Mouse (Mus musculus): Measurements from ENCODE around the gene Chpt1. TPM values are rescaled to one million over a fixed set of nuclear protein-coding genes. Genes with fewer than 3 reads are reported as not detected.

Gene Chpt1
- polyA plus RNA-seq, 1 experiment, result 2,124 TPM

Other genes starting within 250 kb of the Chpt1 start
- gene Dram1, start 125.0 kb downstream of the Chpt1 start, polyA plus RNA-seq (2012; ENCODE audit: insufficient read depth, insufficient read length, missing spikeins), result 31.8 and 40.7 TPM in 2 replicates
- 18.3 and 30.1 TPM in 2 replicates for gene Gnptab, start 124.9 kb downstream of the Chpt1 start, polyA plus RNA-seq (2012; ENCODE audit: insufficient read depth, insufficient read length, missing spikeins)
- gene Sycp3, start 44.5 kb downstream of the Chpt1 start, polyA plus RNA-seq (2012; ENCODE audit: insufficient read depth, insufficient read length, missing spikeins), result 13.5 and 43.7 TPM in 2 replicates
- 18.9 and 27.6 TPM in 2 replicates for gene Mybpc1, start 101.1 kb upstream of the Chpt1 start, polyA plus RNA-seq (2012; ENCODE audit: insufficient read depth, insufficient read length, missing spikeins)
- not detected in 2 replicates for gene Spic, start 180.9 kb upstream of the Chpt1 start, polyA plus RNA-seq (2012; ENCODE audit: insufficient read depth, insufficient read length, missing spikeins)
- 95.2 and 103 TPM in 2 replicates for gene Arl1, start 226.8 kb upstream of the Chpt1 start, polyA plus RNA-seq (2012; ENCODE audit: insufficient read depth, insufficient read length, missing spikeins)

Data from brown adipose tissue, adult 24 weeks (tissue).